In the genomic region with DNA sequence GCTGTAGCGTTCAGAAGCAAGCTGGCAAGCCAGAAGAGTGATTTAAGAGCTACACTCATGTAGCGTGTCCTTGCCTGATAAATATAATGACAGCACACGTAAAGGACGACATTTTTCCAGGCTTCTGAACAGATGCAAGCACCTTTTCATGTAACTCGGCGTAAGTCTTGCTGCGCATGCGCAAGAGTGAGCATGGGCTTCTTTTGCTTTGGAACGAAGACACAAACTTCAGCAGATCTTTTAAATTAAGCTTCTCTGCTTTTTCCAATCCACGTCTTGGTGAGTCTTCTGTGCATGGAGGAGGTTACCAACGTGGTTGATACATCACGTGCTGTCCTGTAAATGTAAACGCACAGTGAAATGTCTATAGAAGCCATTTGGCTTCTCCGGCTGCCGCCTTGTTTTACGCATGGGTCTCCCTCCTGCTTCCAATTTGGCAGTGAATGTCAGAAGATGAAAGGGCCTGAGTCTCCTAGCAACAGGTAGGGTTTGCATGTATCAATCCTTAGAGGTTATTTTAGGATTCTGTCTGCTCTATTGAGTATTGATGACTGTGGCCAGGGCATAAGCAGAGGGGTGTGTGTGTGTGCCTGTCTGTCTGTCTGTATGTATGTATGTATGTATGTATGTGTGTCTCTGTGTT, we compare ENCODE assay signal across 14 mouse cellular contexts.
DNase-seq lines count a peak whose midpoint lies in the region; ATAC-seq and TF ChIP-seq lines count a peak whose summit lies in the region.
"Had no signal": no experiment of that assay in that cellular context is flagged by ENCODE, and none has a peak within 500 bp of the region (broad histone marks: within the 10 kb centered on the region; RNA-seq: fewer than 3 reads in every experiment).

No protein-coding gene starts in this region.

- H3K27me3 ChIP-seq in embryonic facial prominence, embryonic 11.5 days (ENCODE audit: control insufficient read depth, insufficient read depth, low read length), result no peaks in the 10 kb centered on the region
- H3K27me3 ChIP-seq in embryonic facial prominence, embryonic 10.5 days (replicated peaks; ENCODE audit: low read depth, poor library complexity, severe bottlenecking), result no peaks in the 10 kb centered on the region
- H3K27me3 ChIP-seq: forebrain, embryonic 12.5 days had no signal

- TF ChIP-seq CTCF in cortical plate, adult 2 months (IDR thresholded peaks at IDR 0.05; ENCODE audit: extremely low read depth, insufficient read depth, low read length), result no peak

- H3K9ac ChIP-seq in embryonic facial prominence, embryonic 11.5 days (replicated peaks; ENCODE audit: low read length), result no peak overlapping the region
- H3K9ac ChIP-seq: forebrain, embryonic 12.5 days had no signal

- no peak overlapping the region for H3K27ac ChIP-seq in embryonic facial prominence, embryonic 11.5 days (replicated peaks; ENCODE audit: low read depth, low read length)
- H3K27ac ChIP-seq in embryonic facial prominence, embryonic 10.5 days (replicated peaks), result no peak overlapping the region
- H3K27ac ChIP-seq in cortical plate, adult 2 months (ENCODE audit: insufficient read depth, low read length), result no peak overlapping the region
- H3K27ac ChIP-seq: forebrain, embryonic 12.5 days; midbrain, embryonic 10.5 days had no signal

- ATAC-seq in embryonic facial prominence, embryonic 11.5 days (replicated peaks; ENCODE audit: insufficient number of reproducible peaks, low FRiP score, low TSS enrichment, low read depth), result no peak

- no peaks in the 10 kb centered on the region for H3K9me3 ChIP-seq in embryonic facial prominence, embryonic 11.5 days (replicated peaks; ENCODE audit: control insufficient read depth, low read length)
- no peaks in the 10 kb centered on the region for H3K9me3 ChIP-seq in embryonic facial prominence, embryonic 10.5 days
- H3K9me3 ChIP-seq: forebrain, embryonic 12.5 days; midbrain, embryonic 10.5 days had no signal

- H3K4me3 ChIP-seq in embryonic facial prominence, embryonic 11.5 days (ENCODE audit: low read depth, low read length), result no peak overlapping the region
- H3K4me3 ChIP-seq in embryonic facial prominence, embryonic 10.5 days, result no peak overlapping the region
- peak overlapping the region; percentile 36 for H3K4me3 ChIP-seq in cortical plate, adult 2 months (ENCODE audit: insufficient read depth, low read length)
- H3K4me3 ChIP-seq: forebrain, embryonic 12.5 days; midbrain, embryonic 10.5 days had no signal

- H3K4me2 ChIP-seq in embryonic facial prominence, embryonic 11.5 days (ENCODE audit: low read depth, low read length), result no peak overlapping the region
- H3K4me2 ChIP-seq: forebrain, embryonic 12.5 days had no signal

- H3K4me1 ChIP-seq in embryonic facial prominence, embryonic 11.5 days (ENCODE audit: control insufficient read depth, insufficient read depth, low read length), result no peaks in the 10 kb centered on the region
- no peaks in the 10 kb centered on the region for H3K4me1 ChIP-seq in embryonic facial prominence, embryonic 10.5 days
- H3K4me1 ChIP-seq in cortical plate, adult 2 months (ENCODE audit: control insufficient read depth, insufficient read depth, low read length), result no peaks in the 10 kb centered on the region; the same call in 1 of the 2 replicates
- H3K4me1 ChIP-seq: forebrain, embryonic 12.5 days; midbrain, embryonic 10.5 days had no signal

- DNase-seq in embryonic facial prominence, embryonic 11.5 days (ENCODE audit: low spot score), result peak; percentile 52
- no peak for DNase-seq in embryonic facial prominence, embryonic 10.5 days (ENCODE audit: low spot score)
- peak; percentile 35 to 58 for DNase-seq in layer of hippocampus, adult 8-10 months (ENCODE audit: low spot score in 2 of 2)
- peak; percentile 50 for DNase-seq in right cerebral cortex, adult 18-20 months
- no peak for DNase-seq in thymus, postnatal 4 days
- DNase-seq in urinary bladder, postnatal 10 days (ENCODE audit: low spot score), result no peak
- DNase-seq in heart, adult 18-20 months, result no peak
- DNase-seq: cerebellum, adult 11-12 months; heart, postnatal 14 days; kidney, postnatal 14 days; thymus, adult 2 months had no signal

- WGBS in embryonic facial prominence, embryonic 11.5 days, result 78% methylated on average over 16 of the region's 16 CpGs
- WGBS in embryonic facial prominence, embryonic 10.5 days, result 86% methylated on average over 16 of the region's 16 CpGs

- TF ChIP-seq POLR2A in cortical plate, adult 2 months (IDR thresholded peaks at IDR 0.05; ENCODE audit: extremely low read depth, insufficient read depth, low read length), result no peak

- H3K36me3 ChIP-seq in embryonic facial prominence, embryonic 11.5 days (replicated peaks; ENCODE audit: control insufficient read depth, insufficient read depth, low read depth, low read length), result no peaks in the 10 kb centered on the region
- no peaks in the 10 kb centered on the region for H3K36me3 ChIP-seq in embryonic facial prominence, embryonic 10.5 days (replicated peaks)
- H3K36me3 ChIP-seq: forebrain, embryonic 12.5 days; midbrain, embryonic 10.5 days had no signal

Comparison
In these comparisons a context has a peak if more than half of its experiments do, and no peak if none do; other contexts are left out.
1. DNase-seq: peak in embryonic facial prominence, embryonic 11.5 days (single experiment), layer of hippocampus, adult 8-10 months (2 of 2) and right cerebral cortex, adult 18-20 months (single experiment); none in embryonic facial prominence, embryonic 10.5 days (single experiment), thymus, postnatal 4 days (single experiment), urinary bladder, postnatal 10 days (single experiment) and heart, adult 18-20 months (0 of 2).